Mouse (Mus musculus): ENCODE measurements around the gene Ggt6. TPM values are rescaled to one million over a fixed set of nuclear protein-coding genes. Genes with fewer than 3 reads are reported as not detected.
A peak's percentile ranks its signal among the peaks of the same experiment; 100 is the strongest.

The Ggt6 gene
- total and polyA plus RNA-seq, 3 experiments, result 0.13 to 0.19 TPM; not detected in 1

GRCm38 (mm10) chr11:72402969-72403368 is 32.4 kb upstream of the Ggt6 start:
- in situ Hi-C loops (cut with MboI; ENCODE audit: low pct_ligation_motif_present, low pct_unique_long_range_greater_than_20kb, low sequenced_read_pairs) (no loop called here), dilution Hi-C loops (cut with MboI; ENCODE audit: extremely low pct_ligation_motif_present, extremely low pct_unique_long_range_greater_than_20kb, low sequenced_read_pairs) (no loop called here)
- TF ChIP-seq USF1 (IDR thresholded peaks at IDR 0.05; ENCODE audit: low read depth, low read length) (peak; percentile 34; the same call in 1 of the 2 replicates), NELFE (IDR thresholded peaks at IDR 0.05; ENCODE audit: low read depth, low read length) (no peak)
- Histone ChIP-seq H3K9ac (ENCODE audit: insufficient read depth, low read depth) (no peak overlapping the region), H3K27me3 (replicated peaks) (peaks cover 93% of the 10 kb centered on the region), H3K4me3 (replicated peaks in 1 of 3; ENCODE audit: low read depth in 2 of 3, low read length in 2 of 3, poor library complexity in 1 of 3) (no peak overlapping the region), H3K27ac (ENCODE audit: insufficient read depth, low read depth) (no peak overlapping the region), H3K36me3 (replicated peaks in 1 of 2; ENCODE audit: control insufficient read depth in 1 of 2, insufficient read depth in 1 of 2, low read length in 1 of 2) (no peaks in the 10 kb centered on the region), H3K4me2 (ENCODE audit: insufficient read depth, low read depth, poor library complexity, severe bottlenecking) (no peak overlapping the region), H3K4me1 (ENCODE audit: control insufficient read depth in 1 of 2, insufficient read depth in 2 of 2) (no peaks in the 10 kb centered on the region), H3K79me2 (replicated peaks; ENCODE audit: control insufficient read depth, extremely low read depth, insufficient read depth, poor library complexity, severe bottlenecking) (no peaks in the 10 kb centered on the region), H3K9me3 (replicated peaks; ENCODE audit: low read length) (peaks cover 7% of the 10 kb centered on the region)
- DNase-seq (ENCODE audit: extremely low read depth), result no peak

- H3K79me2 ChIP-seq (replicated peaks; ENCODE audit: control insufficient read depth, extremely low read depth, insufficient read depth, poor library complexity, severe bottlenecking), result no peaks in the 10 kb centered on the region
- in situ Hi-C loops (cut with MboI; ENCODE audit: low pct_ligation_motif_present, low pct_unique_long_range_greater_than_20kb, low sequenced_read_pairs), result no loop called here
- H3K4me1 ChIP-seq (ENCODE audit: control insufficient read depth in 1 of 2, insufficient read depth in 2 of 2), result no peaks in the 10 kb centered on the region
- no peaks in the 10 kb centered on the region for H3K9me3 ChIP-seq (replicated peaks; ENCODE audit: low read length)
- dilution Hi-C loops (cut with MboI; ENCODE audit: extremely low pct_ligation_motif_present, extremely low pct_unique_long_range_greater_than_20kb, low sequenced_read_pairs), result no loop called here
- TF ChIP-seq MEF2A (IDR thresholded peaks at IDR 0.05; ENCODE audit: borderline replicate concordance, low read depth, low read length) (no peak), NRF1 (IDR thresholded peaks at IDR 0.05; ENCODE audit: low read depth, low read length) (no peak)
- no peak for DNase-seq (ENCODE audit: extremely low read depth)
- no peaks in the 10 kb centered on the region for H3K36me3 ChIP-seq (replicated peaks in 1 of 2; ENCODE audit: control insufficient read depth in 1 of 2, insufficient read depth in 1 of 2, low read length in 1 of 2)
- H3K9ac ChIP-seq (ENCODE audit: insufficient read depth, low read depth), result no peak overlapping the region
- H3K4me3 ChIP-seq (replicated peaks in 1 of 3; ENCODE audit: low read depth in 2 of 3, low read length in 2 of 3, poor library complexity in 1 of 3), result no peak overlapping the region
- H3K4me2 ChIP-seq (ENCODE audit: insufficient read depth, low read depth, poor library complexity, severe bottlenecking), result no peak overlapping the region
- H3K27ac ChIP-seq (ENCODE audit: insufficient read depth, low read depth), result no peak overlapping the region
- H3K27me3 ChIP-seq (replicated peaks), result peaks cover 94% of the 10 kb centered on the region
These were observed 29.8 kb upstream of the Ggt6 start for GRCm38 (mm10) chr11:72405532-72405931.

- Histone ChIP-seq H3K79me2 (replicated peaks; ENCODE audit: control insufficient read depth, extremely low read depth, insufficient read depth, poor library complexity, severe bottlenecking) (no peaks in the 10 kb centered on the region), H3K27ac (ENCODE audit: insufficient read depth, low read depth) (no peak overlapping the region), H3K4me2 (ENCODE audit: insufficient read depth, low read depth, poor library complexity, severe bottlenecking) (no peak overlapping the region), H3K36me3 (replicated peaks in 1 of 2; ENCODE audit: control insufficient read depth in 1 of 2, insufficient read depth in 1 of 2, low read length in 1 of 2) (no peaks in the 10 kb centered on the region), H3K27me3 (replicated peaks) (peaks cover 94% of the 10 kb centered on the region), H3K9ac (ENCODE audit: insufficient read depth, low read depth) (no peak overlapping the region), H3K4me1 (ENCODE audit: control insufficient read depth in 1 of 2, insufficient read depth in 2 of 2) (peaks cover 0 to 2% of the 10 kb centered on the region in 2 experiments; a peak in 3 of 4 replicates), H3K4me3 (replicated peaks in 1 of 3; ENCODE audit: low read depth in 2 of 3, low read length in 2 of 3, poor library complexity in 1 of 3) (no peak overlapping the region), H3K9me3 (replicated peaks; ENCODE audit: low read length) (peaks cover under 1% of the 10 kb centered on the region)
- no peak for DNase-seq (ENCODE audit: extremely low read depth)
- TF ChIP-seq PAX5 (IDR thresholded peaks at IDR 0.05; ENCODE audit: low read length) (no peak), TBP (conservative IDR thresholded peaks at IDR 0.05; ENCODE audit: low read depth, low read length) (no peak), MAFK (IDR thresholded peaks at IDR 0.05; ENCODE audit: insufficient replicate concordance, low read length) (no peak), ZNF384 (IDR thresholded peaks at IDR 0.05; ENCODE audit: low read depth, low read length) (no peak), SIN3A (IDR thresholded peaks at IDR 0.05; ENCODE audit: low read length) (no peak), POLR2AphosphoS2 (IDR thresholded peaks at IDR 0.05; ENCODE audit: low read depth, low read length) (no peak), CHD2 (IDR thresholded peaks at IDR 0.05; ENCODE audit: low read length) (no peak), TCF12 (IDR thresholded peaks at IDR 0.05; ENCODE audit: low read depth, low read length) (no peak), BHLHE40 (IDR thresholded peaks at IDR 0.05; ENCODE audit: low read depth, low read length) (no peak), NELFE (IDR thresholded peaks at IDR 0.05; ENCODE audit: low read depth, low read length) (no peak), SMC3 (IDR thresholded peaks at IDR 0.05; ENCODE audit: low read depth, low read length) (no peak), CHD1 (IDR thresholded peaks at IDR 0.05; ENCODE audit: low read depth, low read length) (no peak), USF1 (IDR thresholded peaks at IDR 0.05; ENCODE audit: low read depth, low read length) (no peak), NRF1 (IDR thresholded peaks at IDR 0.05; ENCODE audit: low read depth, low read length) (no peak), RCOR1 (conservative IDR thresholded peaks at IDR 0.05; ENCODE audit: low read depth, low read length) (no peak), MXI1 (IDR thresholded peaks at IDR 0.05; ENCODE audit: low read depth, low read length) (no peak), ZMIZ1 (IDR thresholded peaks at IDR 0.05; ENCODE audit: low read depth, low read length) (no peak), JUN (IDR thresholded peaks at IDR 0.05; ENCODE audit: insufficient read depth, low read depth, low read length) (no peak), ELF1 (IDR thresholded peaks at IDR 0.05; ENCODE audit: low read depth, low read length) (no peak), ZKSCAN1 (IDR thresholded peaks at IDR 0.05; ENCODE audit: borderline replicate concordance, low read depth, low read length) (no peak)
- in situ Hi-C loops (cut with MboI; ENCODE audit: low pct_ligation_motif_present, low pct_unique_long_range_greater_than_20kb, low sequenced_read_pairs), result no loop called here
- dilution Hi-C loops (cut with MboI; ENCODE audit: extremely low pct_ligation_motif_present, extremely low pct_unique_long_range_greater_than_20kb, low sequenced_read_pairs), result no loop called here
These were observed 29.1 kb upstream of the Ggt6 start for GRCm38 (mm10) chr11:72406079-72406675.
